Mouse (Mus musculus): Measurements from ENCODE around the gene Nfkbib.
A peak's percentile ranks its signal among the peaks of the same experiment; 100 is the strongest.

The Nfkbib gene

DNA sequence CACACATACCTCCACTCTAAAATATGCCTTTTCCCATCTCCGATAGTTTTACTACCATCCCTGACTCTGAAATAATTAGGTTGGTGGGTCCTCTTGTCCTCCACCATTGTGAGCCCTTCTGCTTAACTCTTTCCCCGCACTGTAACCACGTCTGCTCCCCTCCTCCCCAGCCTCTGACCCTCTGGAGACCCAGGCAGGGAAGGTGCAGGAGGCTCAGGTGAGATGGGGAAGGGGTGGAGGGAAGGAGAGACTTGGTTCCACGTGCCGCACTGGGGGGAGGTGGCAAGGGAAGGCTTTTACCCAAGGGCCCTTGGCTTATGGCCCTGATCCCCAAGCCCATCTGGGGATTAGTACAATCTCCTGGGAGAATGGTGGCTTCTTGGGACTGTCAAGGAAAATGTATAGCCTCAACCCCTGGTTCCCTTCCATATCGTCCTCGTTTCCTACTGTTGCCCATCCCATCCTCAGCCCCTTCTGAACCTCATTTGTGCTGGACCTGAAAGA lies at the start of gene Nfkbib:
TSS of gene Nfkbib (minus strand) at position 51 of the 504 bp plus-strand sequence.
- no peak for DNase-seq (ENCODE audit: low read depth, low spot score)

DNA sequence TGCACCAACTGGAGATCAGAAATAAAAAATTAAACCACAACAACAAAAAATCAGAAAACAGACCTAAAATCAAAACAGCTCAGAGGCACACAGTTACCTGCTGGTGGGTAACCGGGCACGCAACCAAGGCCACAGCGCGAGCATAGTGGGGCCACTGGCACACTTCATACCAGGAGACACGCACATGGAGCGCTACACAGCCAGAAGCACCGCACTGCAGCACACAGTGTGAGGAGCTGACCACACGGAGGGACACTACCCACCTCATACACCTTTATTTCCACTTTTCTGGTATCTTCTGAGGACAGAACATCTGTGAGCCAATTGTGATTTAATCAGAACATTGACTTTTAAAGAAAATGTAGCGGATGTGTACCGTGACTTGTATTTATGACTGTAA lies 49.6 kb upstream of the Nfkbib start:
- DNase-seq (ENCODE audit: low read depth, low spot score): no peak

DNA sequence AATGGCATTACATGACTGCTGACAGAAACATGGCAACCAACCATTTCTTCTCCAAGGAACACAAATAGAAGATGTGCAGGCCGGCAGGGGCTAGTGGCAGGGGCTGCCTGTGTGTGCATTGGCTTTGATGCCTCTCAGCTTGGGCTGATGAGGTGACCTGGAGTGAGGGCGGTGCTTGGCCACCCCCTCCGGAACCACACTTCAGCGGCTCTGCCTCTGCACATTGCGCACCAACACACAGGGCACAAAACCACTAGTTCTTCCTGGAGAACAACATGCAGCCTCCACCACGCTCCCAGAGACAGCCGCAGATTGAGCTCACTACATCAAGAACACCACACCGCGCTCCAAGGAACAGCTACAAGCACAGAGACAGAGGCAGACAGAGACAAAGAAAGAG lies 48.9 kb upstream of the Nfkbib start:
- no peak for DNase-seq (ENCODE audit: low read depth, low spot score)

DNA sequence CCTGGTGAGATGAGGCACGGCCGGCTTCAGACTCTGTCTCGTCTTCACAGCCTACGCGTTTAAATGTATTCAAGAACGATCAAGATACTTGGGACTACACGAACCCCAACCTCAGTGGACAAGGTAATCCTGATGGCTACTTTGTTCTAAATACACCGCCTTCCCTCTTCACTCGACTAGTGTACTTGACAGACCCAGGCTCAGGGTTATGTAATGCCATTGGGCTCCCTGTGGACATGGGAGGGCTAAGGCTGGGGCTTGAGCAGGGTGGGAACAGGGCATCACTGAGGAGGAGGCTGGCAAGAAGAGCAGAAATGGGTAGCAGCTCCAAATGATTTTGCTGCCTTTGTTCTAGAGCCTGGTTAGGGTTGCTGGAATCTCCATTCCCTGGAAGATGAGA lies 47.9 kb upstream of the Nfkbib start:
- DNase-seq (ENCODE audit: low read depth, low spot score): no peak

DNA sequence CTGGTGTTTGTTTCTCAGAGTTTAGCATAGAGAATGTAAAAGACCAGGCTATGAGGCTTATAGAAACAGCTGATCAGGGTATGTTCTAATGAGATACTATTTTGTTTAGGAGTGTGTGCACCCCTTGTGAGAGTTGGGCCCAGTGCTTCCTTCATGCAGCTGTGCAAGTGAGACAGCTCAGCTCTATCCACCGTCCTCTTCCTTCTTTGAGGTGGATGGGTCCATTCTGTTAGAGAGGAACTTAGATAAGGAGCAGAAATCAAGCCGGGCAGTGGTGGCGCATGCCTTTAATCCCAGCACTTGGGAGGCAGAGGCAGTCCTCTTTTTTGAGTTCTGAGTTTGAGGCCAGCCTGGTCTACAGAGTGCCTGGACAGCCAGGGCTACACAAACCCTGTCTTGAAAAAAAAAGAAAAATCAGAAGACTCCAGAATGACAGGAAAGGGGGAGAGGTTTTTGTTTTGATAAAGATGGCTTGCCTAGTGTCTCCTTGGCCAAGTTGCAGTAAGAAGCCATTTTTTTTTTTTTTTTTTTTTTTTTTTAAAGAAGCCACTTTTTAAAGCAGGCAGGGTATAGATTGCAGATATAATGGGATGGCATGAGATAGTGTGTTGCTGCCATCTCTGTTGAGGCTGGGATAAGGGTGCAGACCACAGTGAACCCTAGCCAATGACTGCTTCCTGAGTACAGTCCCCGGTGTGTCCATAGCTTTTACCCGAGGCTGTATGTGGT lies 47.2 kb upstream of the Nfkbib start:
- no peak for DNase-seq (ENCODE audit: low read depth, low spot score)

DNA sequence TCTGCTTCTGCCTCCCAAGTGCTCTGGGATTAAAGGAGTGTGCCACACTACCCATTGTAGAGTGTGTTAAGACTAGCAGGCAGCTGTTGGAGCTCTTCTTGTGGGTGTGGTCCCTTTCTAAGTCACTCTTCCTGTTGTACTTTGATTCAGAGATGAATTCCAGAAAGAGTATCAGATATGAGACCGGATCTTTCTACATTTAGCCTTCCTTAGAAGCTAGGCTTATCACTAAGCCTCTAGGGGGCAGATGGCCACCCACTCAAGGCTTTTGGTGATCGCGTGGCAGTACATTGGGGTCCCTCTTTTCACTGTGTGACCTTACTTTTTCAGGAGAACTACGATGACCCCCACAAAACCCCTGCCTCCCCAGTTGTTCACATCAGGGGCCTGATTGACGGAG lies 45.6 kb upstream of the Nfkbib start:
- no peak for DNase-seq (ENCODE audit: low read depth, low spot score)

DNA sequence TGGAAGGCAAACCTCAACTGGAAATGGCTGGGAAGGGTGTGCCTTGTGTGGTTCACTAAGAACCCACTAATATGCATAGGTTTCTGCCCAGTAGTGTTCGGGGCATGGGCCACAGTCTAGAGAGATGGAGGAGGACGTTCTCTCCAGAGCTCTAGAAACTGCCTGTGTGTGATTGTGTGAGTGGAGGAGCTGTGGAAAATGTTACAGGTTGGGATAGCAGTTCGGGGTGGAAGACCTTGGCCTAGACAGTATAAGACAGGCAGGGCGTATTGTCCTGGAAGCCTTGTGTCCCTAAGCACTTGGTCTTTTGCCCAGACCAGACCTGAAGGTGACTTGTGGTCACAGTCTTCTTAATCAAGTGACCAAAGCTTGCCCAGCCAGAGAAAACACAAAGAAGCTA lies 45.1 kb upstream of the Nfkbib start:
- no peak for DNase-seq (ENCODE audit: low read depth, low spot score)

DNA sequence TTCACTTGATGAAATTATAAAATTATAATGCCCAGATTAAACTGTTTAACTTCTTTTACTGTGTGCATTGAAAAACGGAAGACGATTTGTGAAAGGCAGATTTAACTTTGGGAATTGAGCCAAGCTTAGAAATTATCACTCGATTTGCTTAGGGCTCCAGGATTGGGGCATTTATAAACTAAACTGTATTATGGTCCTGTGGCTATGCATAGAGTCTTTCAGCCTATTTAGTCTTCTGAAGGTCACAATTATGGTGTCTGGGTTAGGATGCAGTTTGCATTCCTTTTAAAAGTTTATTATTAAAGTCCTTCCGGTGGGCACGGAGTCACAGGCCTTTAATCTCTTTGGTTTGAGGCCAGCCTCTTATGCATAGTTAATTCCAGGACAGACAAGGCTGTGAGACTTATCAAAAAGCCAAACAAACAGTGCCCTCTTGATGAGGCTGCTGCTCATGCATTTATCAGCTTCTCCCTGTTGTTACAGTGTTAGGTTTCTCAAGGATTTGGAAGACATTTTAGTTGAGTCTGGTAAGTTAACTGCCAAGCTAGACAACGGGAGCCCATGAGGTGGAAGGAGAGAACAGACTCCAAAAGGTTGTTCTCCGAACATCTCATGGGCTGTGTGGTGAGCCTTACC lies 44.4 kb upstream of the Nfkbib start:
- no peak for DNase-seq (ENCODE audit: low read depth, low spot score)

DNA sequence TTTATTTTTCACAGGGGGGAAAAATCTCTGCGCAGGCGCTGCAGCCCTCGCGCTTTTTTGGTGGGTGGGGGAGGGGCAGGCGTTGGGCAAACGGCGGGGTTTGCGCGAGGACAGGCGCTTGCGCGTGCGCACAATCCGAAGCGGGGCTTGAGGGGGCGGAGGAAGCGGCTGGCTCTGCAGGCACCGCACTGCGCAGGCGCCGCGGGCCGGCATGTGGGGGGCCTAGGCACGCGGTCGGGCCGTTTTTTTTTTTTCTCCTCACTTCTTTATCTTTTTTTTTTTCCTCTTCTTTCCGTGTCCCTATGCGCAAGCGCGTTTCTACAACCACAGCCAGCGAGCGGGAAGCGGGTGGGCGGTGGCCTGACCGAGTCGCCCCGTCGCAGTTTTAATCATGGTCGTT lies 43.9 kb upstream of the Nfkbib start:
- DNase-seq (ENCODE audit: low read depth, low spot score): peak; percentile 95

DNA sequence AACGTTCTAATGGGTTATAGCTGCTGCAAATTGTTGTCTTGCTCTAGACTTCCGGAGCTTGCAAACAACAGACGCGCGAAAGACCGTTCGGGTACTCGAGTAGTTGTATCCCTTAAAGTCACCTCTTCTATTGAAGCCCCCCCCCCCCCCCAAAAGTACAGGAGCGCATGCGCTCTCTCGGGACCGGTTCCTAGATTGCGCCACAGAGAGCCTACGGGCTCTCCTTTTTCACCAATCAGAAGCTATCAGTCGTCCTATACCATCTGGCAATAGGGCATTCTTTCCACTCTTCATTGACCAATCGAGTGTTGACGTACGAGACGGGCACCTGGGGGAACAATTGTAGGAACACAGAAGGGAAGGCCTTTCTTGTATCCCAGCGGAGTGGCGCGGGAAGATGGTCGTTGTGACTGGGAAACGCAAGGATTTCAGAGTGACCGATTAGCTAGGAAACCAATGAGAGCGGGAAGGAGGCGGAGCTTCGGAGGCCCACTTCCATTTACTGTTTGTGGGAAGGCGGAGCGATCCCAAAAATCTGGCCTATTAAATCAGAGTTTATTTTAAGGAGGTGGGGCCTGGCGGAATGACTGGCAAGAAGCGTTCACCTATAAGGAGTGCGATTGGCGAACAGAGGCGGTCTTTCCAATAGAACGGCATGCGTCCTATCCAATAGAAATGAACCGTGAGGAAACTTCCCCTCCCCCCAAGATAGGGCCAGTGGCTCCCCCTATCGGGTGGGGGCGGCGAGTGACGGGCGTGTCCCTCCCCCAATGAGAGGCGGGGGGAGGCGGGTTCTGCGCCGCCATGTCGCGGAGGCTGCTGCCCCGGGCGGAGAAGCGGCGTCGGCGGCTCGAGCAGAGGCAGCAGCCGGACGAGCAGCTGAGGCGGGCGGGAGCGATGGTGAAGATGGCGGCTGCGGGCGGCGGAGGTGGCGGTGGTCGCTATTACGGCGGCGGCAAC lies 43.1 kb upstream of the Nfkbib start:
- DNase-seq (ENCODE audit: low read depth, low spot score): peak; percentile 99

DNA sequence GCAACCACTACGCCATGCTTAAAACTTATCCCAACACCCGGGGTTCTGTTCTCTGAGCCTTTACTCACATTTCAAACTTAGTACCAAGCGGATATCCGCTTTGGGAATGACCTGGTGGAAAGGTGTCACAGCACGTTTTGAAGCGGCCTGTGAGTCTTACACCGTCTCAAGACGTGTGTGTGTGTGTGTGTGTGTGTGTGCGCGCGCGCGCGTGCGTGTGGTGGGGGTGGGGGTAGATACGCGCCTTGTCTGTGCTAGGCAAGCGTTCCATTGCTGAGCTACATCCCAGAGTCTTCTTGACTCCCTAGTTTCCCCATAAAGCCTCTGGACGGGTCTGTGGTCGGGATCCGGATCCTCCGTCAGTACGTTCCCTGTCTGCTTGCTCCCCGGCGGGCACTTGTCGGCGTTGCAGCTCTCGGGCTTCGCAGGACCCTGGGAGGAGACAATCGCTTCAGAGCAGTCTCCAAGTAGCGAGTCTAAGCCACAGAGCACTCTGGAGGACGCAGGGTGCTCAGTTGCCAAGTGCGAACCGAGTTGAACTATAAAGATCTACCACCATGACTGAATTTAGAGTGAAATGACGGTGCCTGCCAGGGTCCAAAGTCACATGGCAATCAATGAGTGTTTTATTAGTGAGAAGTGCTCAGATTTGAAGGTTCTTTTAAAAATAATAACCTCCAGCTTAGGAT lies 42.2 kb upstream of the Nfkbib start:
- DNase-seq (ENCODE audit: low read depth, low spot score): no peak

DNA sequence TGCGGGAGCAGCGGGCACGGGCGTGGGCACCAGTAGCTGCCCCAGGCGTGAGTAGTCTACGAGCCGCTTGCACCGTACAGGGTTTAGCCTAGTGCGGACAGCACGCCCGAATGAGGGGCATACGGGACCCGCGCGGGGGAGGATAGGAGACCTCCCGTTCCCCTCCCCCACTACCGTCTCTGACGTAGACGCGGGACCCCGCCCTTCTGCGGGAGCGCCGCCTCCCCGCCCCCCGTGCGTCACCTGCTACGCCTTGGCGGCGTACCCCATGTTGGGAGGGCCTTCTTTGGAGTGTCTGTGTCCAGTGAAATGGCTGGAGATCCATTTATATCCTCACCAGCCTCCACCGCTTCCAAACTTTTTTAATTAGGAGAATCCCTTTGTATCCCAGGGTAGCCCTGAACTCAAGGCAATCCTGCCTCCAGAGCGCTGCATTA lies 41.7 kb upstream of the Nfkbib start:
- DNase-seq (ENCODE audit: low read depth, low spot score): peak; percentile 91

DNA sequence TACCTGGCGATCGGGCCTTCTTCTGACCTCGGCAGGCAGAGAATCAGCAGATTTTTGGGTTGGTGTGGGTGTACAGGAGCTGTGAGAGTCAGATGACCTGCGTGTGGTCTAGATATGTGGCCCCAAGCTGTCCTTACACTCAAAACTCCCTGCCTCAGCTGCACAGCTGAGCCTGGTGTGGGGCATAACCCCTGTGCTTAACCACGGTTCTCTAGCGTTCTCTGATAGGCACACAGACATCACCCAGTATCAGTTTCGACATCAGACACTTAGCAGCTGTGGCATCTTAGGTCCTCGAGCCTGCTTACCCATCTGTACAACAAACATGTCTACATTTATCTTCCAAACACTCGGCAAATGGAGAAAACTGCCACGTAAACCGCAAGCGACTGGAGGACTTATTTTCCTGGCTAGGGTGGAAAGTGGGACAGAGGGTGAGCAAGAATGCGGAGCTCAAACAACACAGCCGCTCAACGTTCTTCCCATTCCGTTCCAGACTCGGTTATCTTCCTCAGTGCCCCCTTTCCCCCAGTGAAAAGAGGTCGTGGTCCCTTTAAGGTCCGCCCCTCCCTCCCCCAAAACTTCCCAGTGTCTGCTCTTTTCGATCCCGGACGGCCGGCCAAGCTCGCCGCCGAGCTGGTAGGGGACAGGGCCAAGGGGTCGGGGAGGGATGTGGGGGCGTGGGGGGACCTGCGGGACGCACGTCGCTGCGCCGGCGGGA lies 41.1 kb upstream of the Nfkbib start, which contains the start of gene Hnrnpl:
TSS of gene Hnrnpl (plus strand) at position 321 of the 721 bp plus-strand sequence.
- no peak for DNase-seq (ENCODE audit: low read depth, low spot score)

DNA sequence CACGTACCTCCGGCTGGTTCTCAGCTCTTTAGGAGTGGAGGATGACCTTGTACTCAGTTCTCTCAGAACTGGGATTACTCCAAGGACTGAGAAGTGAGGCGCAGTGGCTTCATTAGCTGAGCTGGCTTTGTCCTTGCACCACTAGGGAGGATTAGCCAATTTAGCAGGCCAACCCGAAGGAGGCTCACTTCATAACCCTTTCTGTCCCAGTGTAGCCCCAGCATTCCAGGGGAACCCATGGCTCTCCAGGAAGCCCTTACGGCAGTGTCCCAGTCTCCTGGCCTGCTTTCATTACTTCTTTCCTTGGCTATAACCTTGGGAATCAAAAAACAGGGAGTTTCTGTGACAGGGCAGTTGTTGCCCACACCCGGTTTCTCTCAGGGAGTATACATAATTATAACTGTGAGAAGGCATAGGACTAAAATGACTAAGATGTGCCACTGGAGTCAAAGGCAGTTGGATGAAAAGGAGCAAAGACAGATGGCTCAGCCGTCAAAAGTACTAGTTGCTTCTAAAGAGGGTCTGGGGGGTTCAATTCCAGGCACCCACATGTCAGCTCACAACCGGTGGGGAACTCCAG lies 40.4 kb upstream of the Nfkbib start:
- no peak for DNase-seq (ENCODE audit: low read depth, low spot score)

DNA sequence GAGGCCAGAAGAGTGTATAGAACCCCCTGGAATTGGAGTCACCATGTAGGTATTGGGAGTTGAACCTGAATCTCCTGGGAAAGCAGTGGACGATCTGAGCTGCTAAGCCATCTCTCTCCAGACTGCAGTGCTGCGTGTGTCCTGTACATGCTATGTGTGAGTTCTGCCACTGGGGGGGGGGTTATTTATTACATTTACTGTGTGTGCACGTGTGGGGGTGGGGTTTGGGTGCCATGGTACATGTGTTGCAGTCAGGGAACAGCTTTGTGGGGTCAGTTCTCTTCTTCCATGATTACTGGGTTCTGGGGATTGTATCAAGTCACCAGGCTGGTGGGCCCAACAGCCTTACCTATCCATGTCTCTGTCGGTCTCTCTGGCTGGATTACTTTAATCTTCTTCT lies 39.6 kb upstream of the Nfkbib start:
- DNase-seq (ENCODE audit: low read depth, low spot score): no peak

DNA sequence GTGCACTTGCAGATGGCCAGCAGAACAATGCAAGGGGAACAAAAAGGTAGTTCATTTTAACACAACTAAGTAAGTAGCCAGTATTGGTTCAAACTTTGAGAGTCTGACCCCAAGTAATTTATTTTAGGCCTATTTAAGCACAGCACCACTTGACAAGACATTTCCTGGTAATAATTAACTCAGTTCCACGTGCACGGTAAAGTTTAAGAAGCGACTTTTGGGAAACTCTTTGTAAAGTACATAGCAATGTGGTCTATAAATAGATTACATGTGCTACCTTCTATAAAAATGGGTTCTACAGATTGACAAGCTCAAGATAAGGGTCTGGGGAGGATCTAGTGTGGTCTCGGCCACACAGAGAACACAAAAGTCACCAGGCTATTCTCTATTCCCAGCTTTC lies 36.4 kb upstream of the Nfkbib start:
- no peak for DNase-seq (ENCODE audit: low read depth, low spot score)

DNA sequence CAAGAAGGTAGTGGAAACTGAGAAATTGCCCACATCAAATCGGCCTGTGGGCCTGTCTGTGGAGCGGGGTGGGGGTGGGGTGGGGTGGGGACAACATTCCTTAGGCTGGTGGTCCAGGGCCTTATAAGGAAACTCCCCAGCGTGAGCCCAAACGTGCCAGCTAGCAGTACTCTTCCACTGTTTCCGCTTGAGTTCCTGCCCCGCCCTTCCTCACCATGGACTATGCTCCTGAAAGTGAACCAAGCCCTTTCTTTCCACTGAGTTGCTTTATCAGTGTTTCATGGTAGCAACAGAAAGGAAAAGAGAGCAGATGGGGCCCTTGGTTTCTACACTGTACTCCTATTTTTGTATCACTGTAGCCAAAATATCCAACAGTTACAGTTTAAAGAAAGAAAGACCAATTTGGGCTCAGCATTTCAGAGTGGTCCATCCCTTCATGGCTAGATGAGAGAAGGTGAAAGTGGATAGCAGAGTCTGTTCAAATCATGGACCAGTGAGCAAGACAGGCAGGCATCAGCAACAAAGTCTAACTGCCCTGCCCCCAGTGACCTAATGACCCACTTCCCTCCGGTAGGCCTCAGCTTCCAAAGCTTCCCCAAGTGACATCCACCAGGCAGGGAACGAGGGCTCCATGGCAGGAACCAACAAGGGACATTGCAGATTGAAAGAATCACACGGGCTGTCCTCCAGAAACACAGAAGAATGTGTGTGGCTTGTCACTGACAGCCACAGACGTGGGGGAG lies 35.7 kb upstream of the Nfkbib start:
- DNase-seq (ENCODE audit: low read depth, low spot score): no peak

DNA sequence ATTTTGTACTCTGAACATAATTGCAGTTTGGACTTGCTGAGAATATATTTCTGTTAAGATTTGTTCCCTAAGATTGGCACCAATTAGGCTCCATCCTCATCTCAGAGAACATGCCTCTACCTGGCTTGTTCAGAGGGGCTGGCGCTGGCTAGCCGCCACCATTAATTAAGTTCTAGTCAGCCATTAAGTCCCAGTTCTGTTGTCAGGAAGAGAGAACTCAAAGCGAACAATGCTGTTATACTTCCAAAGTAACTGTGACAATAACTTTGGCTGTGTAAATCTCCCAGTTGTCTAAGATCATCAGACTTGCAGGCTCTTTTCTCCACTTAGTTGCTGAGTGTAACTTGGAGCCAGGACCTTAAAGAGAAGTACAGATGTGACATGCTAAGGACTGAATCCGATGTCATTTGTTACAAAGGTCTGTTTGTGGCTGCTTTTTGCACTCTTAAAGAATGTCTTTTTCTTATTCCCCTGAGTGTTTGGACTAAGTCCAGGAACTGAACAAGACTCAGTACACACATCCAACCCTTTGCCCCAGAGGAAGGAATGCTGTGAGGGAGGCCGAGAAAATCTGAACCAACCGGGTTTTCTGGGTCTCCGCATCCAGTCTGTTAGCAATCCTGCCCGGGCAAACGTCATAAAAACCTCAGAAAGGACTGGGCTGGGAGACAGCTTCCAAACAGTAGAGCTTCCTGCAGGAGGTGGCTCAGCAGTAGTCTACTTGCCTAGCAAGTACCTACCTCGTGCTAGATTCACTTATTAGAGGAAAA lies 34.8 kb upstream of the Nfkbib start:
- peak; percentile 65 for DNase-seq (ENCODE audit: low read depth, low spot score)

DNA sequence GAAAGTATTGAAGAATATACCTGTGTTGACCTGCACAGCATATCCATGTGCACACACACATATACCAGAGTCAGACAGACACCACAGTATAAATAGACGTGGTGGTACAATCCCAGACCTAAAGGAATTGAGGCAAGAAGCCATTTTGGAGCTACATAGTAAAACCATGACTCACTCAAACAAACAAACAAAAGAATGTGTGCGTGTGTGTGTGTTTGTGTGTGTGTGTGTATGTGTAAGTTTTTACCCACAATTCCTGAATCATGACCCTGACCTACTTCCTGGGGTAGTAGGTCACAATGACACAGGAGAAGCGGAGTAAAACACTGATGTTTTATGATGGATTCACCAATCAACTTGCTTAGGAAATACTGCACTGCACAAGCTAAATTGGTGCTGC lies 34.1 kb upstream of the Nfkbib start:
- DNase-seq (ENCODE audit: low read depth, low spot score): no peak
